Mouse (Mus musculus) v-Abl transformed pro-B cells (cell line): ENCODE data around the gene Cntn4.

Source experiments
- in situ Hi-C, 2 experiments: fragments of 400-800 bp; cut with MboI; formaldehyde crosslinking; loops; one replicate each; pipeline ENCODE4 v1.15.1; 2025; ENCODE audit not compliant: unreplicated experiment in 2 of 2

Gene Cntn4

GRCm38 (mm10) chr6:106454131-106454838 is 776.8 kb downstream of the Cntn4 start:
- in situ Hi-C loops, result no loop called here

DNA sequence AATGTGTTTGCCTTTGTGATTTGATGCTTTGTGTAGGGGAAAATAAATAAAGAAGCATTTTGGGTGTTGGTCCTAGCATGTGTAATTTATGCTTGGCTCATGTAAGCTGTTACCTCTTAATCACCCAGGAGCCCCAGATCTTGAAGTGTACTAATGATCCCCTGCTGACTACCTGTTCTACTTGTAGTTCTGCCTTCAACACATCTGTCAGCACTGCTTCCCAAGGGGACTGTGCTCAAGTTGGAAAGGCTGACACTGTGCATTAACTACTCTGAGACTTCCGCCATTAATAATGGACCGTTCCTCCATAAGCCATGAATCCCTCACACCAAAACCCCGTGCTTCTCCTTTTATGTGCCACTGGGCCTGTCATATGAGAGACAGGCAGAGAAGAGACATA is 778.2 kb downstream of the Cntn4 start:
- in situ Hi-C loops, result no loop called here

- in situ Hi-C loops, result no loop called here
These were observed 780.7 kb downstream of the Cntn4 start for GRCm38 (mm10) chr6:106458166-106458565.

GRCm38 (mm10) chr6:106462403-106462802 is 784.9 kb downstream of the Cntn4 start:
- in situ Hi-C loops, result no loop called here

- in situ Hi-C loops, result no loop called here
These were observed 786.4 kb downstream of the Cntn4 start for GRCm38 (mm10) chr6:106463857-106464256.

DNA sequence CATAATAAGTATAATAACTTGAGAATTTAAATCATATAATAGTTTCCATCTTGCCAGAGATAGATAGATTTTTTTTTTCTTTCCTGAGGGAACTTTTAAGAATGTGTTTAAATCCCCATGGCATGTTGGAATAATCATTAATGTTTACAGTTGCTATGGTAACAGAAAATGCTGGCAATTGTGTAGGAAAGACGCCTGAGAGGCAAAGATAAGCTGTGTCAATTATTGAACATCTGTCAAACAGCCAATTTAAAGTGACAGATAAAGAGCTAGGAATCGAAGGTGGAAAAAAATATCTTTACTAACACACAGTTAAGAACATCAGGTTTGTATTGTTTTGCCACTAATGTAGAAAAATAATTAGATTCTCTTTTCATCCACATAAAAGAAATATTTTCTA is 788.3 kb downstream of the Cntn4 start:
- in situ Hi-C loops, result no loop called here

DNA sequence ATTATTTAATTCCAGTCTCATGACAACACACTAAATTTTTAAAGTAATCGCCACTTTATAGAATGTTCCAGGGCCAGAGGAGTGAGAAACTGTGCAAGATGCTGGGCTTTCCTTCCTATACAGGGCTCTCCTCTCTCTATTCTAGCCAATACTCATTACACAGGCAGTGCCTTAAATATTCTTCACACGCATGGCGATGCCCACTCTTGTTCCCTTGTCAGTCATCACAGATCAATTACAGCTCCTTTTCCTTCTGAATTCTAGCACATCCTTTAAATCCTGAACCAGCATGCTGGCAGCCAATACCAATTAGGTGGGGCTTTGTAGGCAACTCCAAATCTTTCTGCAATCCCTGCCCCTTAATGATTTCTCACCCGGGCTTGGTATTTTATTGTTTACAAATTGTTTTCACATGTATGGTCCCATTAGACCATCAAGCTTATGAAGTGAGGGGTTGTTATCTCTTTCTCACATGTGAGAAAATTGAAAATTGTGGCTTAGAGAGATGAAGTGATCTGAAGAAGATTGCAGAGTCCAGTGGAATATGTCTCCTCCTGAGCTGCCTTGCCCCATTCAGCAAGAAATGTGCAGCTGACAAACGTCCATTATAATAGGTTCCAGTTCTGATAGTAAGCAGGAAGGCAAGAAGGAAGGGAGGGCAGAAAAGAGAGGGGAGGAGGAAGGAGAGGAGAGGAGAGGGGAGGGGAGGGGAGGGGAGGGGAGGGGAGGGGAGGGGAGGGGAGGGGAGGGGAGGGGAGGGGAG is 789.0 kb downstream of the Cntn4 start:
- in situ Hi-C loops, result no loop called here

DNA sequence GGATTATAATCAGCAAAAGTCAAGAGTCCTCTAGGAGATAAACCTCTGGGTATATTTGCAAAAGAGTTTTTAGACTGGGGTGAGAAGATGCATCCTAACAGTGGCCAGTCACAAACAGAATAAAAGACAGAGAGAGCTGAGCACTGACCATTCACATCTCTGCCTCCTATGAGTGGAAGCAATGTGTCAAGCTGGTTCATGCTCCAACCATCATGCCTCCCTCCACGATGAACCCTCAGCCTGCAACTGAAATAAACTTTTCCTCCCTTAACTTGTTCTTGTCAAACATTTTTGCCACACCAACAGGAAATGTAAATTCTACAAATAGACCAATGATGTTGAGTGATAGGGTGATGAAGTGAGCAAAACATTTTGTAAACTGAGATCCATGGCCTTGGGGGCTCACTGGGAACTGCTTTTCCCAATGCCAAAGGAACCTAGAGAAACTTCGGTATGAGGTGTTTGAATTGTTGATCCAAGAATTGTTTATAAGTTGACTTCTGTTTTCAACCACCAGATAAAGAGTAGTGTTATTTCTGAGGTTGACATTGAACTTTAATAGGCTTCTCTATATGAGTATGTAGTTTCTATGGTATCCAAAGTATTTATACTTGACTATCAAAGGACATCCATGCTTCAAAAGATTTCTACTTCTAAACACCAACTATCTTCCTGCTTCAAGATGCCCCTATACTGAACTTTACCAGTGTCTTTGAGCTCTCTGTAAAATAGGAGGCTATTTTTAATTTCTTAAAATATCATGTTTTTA is 794.6 kb downstream of the Cntn4 start:
- in situ Hi-C loops, result no loop called here

DNA sequence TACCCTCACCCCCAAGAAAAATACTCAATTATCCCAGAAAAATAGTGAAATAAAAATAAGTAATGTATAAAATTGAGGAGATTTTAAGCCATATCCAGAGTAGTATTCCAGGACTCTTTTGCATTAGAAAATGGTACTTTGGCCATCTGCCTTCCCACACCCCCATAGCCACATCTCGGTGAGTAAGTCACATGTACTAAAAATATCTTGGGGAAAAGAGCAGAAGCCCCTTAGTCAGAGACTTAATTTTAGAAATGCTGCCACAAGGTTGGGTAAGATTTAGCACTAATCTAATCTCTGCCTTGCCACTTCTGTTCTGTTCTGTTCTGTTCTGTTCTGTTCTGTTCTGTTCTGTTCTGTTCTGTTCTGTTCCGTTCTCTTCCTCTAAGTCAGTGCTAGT is 796.4 kb downstream of the Cntn4 start:
- in situ Hi-C loops, result no loop called here

DNA sequence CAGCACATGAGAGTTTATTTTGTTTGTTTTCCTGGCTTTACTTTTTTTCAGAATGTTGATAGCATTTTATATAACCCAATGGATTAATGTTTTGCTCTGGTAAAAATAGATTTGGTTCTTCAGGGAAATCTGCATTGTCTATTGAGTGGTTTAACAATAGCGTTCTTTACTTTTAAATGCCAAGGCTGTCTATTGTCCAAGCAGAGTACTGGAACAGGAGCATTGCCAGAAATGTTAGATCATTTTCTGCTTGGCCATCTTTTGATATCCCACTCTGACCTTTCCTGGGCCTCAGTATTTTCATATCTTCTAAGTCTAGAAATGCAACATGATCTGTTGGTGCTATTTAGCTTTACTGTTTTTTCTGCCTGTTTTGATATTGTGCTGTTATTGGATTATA is 804.1 kb downstream of the Cntn4 start:
- in situ Hi-C loops, result no loop called here

- in situ Hi-C loops, result no loop called here
These were observed 818.8 kb downstream of the Cntn4 start for GRCm38 (mm10) chr6:106496303-106496702.

GRCm38 (mm10) chr6:106499166-106499565 is 821.7 kb downstream of the Cntn4 start:
- in situ Hi-C loops, result no loop called here

GRCm38 (mm10) chr6:106503961-106504360 is 826.5 kb downstream of the Cntn4 start:
- in situ Hi-C loops, result no loop called here

DNA sequence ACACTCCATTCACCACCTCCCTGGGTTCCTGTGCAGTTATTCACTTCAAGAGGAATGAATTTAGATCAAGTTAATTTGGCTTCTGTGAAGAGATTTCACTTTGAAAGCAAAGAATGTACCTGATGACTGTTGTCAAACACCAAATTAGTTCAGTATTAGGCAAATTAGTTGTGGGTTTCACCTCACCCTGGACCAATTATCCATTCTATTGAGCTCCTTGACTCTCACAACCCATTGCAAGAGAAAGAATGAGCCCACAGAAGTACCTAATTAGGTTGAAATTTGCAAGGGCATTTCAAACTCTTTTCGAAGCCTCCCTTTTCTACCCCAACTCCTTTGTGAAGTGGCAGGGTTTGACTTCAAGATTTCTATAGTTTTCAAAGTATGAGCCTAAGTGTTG is 842.9 kb downstream of the Cntn4 start:
- in situ Hi-C loops, result no loop called here

- in situ Hi-C loops, result no loop called here
These were observed 866.0 kb downstream of the Cntn4 start for GRCm38 (mm10) chr6:106543500-106543899.

DNA sequence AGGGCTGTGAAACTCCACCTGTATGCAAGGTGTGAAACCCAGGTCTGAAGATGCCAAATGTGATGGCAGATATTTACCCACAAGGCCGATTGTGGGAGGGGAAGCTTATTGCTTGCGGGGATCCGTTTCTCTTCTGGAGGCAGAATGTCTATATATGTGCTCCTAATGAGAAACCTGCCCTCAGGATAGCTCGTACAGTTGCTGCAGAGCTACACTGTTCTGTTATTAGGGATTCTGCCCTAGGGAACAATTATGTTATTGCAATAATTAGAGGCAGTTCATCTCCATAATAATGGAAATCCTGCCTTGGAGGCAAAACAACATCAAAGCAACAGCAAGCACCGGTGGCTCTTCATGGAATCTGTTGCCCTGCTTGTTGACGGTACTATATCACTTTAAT is 884.2 kb downstream of the Cntn4 start:
- in situ Hi-C loops, result no loop called here

GRCm38 (mm10) chr6:106565316-106565715 is 887.9 kb downstream of the Cntn4 start:
- in situ Hi-C loops, result no loop called here

- in situ Hi-C loops, result no loop called here
These were observed 888.5 kb downstream of the Cntn4 start for GRCm38 (mm10) chr6:106565769-106566459.

DNA sequence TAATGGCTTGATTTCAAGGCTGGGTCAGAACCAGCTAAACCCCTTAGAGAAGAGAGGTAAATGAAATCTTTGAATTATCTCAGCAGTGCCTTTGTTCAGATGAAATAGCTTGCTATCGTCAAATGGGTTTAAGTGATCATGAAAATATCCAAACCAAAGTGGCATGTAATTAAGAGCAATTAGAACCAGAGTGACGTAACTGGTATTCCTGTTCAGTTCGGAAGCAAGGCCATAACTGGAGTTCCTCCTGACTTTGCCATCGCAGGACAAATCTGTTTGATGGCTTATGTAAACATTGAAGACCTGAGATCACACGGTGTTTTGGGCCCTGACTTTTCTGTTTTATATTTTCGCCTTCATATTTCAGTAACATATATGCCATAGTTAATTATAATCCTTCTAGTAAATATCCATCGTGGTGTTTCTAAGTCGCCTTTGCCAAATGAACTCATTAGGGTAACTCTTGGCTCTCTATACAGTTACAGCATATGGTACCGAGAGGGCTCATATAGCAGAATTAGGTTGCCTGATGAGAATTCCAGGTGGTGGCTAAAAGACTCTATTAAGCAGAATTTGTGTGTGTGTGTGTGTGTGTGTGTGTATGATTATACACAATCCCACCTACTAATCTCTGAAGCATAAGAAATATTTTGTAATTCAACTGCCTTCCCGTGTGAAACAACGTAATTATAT is 889.6 kb downstream of the Cntn4 start:
- in situ Hi-C loops, result no loop called here

GRCm38 (mm10) chr6:106580124-106580523 is 902.7 kb downstream of the Cntn4 start:
- in situ Hi-C loops, result no loop called here
